Mouse (Mus musculus) lung, adult 2 months (tissue): Measurements from ENCODE around the gene Igflr1.

Experiments
- CTCF ChIP-seq: fragments of 200-500 bp; IDR thresholded peaks from 2 replicates; pipeline ENCODE4 v1.5.1; 2011; ENCODE audit warnings: mild to moderate bottlenecking, low read length, control low read depth; ENCODE audit not compliant: insufficient read depth
- POLR2A ChIP-seq: fragments of 200-500 bp; IDR thresholded peaks from 2 replicates; pipeline ENCODE4 v1.6.1; 2011; ENCODE audit warnings: low read depth, mild to moderate bottlenecking, control low read depth, low read length, borderline replicate concordance; ENCODE audit errors: extremely low read depth

GRCm38 (mm10) chr7:30612654-30613402, 47.6 kb downstream of the Igflr1 start, which contains the start of gene Upk1a:
- TF ChIP-seq CTCF (no peak), POLR2A (no peak)
